Mouse (Mus musculus): ENCODE results near the gene 3110009E18Rik. TPM values are rescaled to one million over a fixed set of nuclear protein-coding genes. Genes with fewer than 3 reads are reported as not detected.

3110009E18Rik gene
- total RNA-seq (2015; ENCODE audit: low replicate concordance) (6.5 and 8.2 TPM in 2 replicates), total RNA-seq (2017; ENCODE audit: low replicate concordance) (not detected in 2 replicates)

- ATAC-seq (replicated peaks; ENCODE audit: low FRiP score, poor library complexity, severe bottlenecking): peak; percentile 98
Measured at GRCm38 (mm10) chr1:120120969-120121811, at the start of gene 3110009E18Rik, which contains the start of gene Dbi. Gene 3110009E18Rik, plus strand, starts transcription at chr1:120121187. Gene Dbi, minus strand, starts transcription at chr1:120121078.

- ATAC-seq (replicated peaks; ENCODE audit: low FRiP score, poor library complexity, severe bottlenecking): no peak
Measured at GRCm38 (mm10) chr1:120072900-120073299, 48.1 kb upstream of the 3110009E18Rik start.

- no peak for ATAC-seq (replicated peaks; ENCODE audit: low FRiP score, poor library complexity, severe bottlenecking)
Measured at GRCm38 (mm10) chr1:120073519-120074306, 47.3 kb upstream of the 3110009E18Rik start, which contains the start of gene Tmem37. Gene Tmem37, minus strand, starts transcription at chr1:120074074.

- ATAC-seq (replicated peaks; ENCODE audit: low FRiP score, poor library complexity, severe bottlenecking): no peak
Measured at GRCm38 (mm10) chr1:120074307-120074702, 46.7 kb upstream of the 3110009E18Rik start.

GRCm38 (mm10) chr1:120074931-120075330, 46.1 kb upstream of the 3110009E18Rik start:
- no peak for ATAC-seq (replicated peaks; ENCODE audit: low FRiP score, poor library complexity, severe bottlenecking)

- no peak for ATAC-seq (replicated peaks; ENCODE audit: low FRiP score, poor library complexity, severe bottlenecking)
Measured at GRCm38 (mm10) chr1:120075507-120075906, 45.5 kb upstream of the 3110009E18Rik start.

GRCm38 (mm10) chr1:120077746-120078410, 43.1 kb upstream of the 3110009E18Rik start:
- no peak for ATAC-seq (replicated peaks; ENCODE audit: low FRiP score, poor library complexity, severe bottlenecking)

GRCm38 (mm10) chr1:120080632-120081031, 40.4 kb upstream of the 3110009E18Rik start:
- no peak for ATAC-seq (replicated peaks; ENCODE audit: low FRiP score, poor library complexity, severe bottlenecking)

GRCm38 (mm10) chr1:120082957-120083585, 37.9 kb upstream of the 3110009E18Rik start:
- ATAC-seq (replicated peaks; ENCODE audit: low FRiP score, poor library complexity, severe bottlenecking): no peak

GRCm38 (mm10) chr1:120083921-120084517, 37.0 kb upstream of the 3110009E18Rik start:
- ATAC-seq (replicated peaks; ENCODE audit: low FRiP score, poor library complexity, severe bottlenecking): no peak

GRCm38 (mm10) chr1:120085696-120086095, 35.3 kb upstream of the 3110009E18Rik start:
- ATAC-seq (replicated peaks; ENCODE audit: low FRiP score, poor library complexity, severe bottlenecking): no peak

GRCm38 (mm10) chr1:120086644-120087043, 34.3 kb upstream of the 3110009E18Rik start:
- no peak for ATAC-seq (replicated peaks; ENCODE audit: low FRiP score, poor library complexity, severe bottlenecking)

- ATAC-seq (replicated peaks; ENCODE audit: low FRiP score, poor library complexity, severe bottlenecking): no peak
Measured at GRCm38 (mm10) chr1:120089180-120089579, 31.8 kb upstream of the 3110009E18Rik start.

- no peak for ATAC-seq (replicated peaks; ENCODE audit: low FRiP score, poor library complexity, severe bottlenecking)
Measured at GRCm38 (mm10) chr1:120090880-120091570, 30.0 kb upstream of the 3110009E18Rik start.

- ATAC-seq (replicated peaks; ENCODE audit: low FRiP score, poor library complexity, severe bottlenecking): peak; percentile 82; the same call in 1 of the 2 replicates
Measured at GRCm38 (mm10) chr1:120093482-120094134, 27.4 kb upstream of the 3110009E18Rik start.

GRCm38 (mm10) chr1:120094920-120095319, 26.1 kb upstream of the 3110009E18Rik start:
- no peak for ATAC-seq (replicated peaks; ENCODE audit: low FRiP score, poor library complexity, severe bottlenecking)

- peak; percentile 65; the same call in 1 of the 2 replicates for ATAC-seq (replicated peaks; ENCODE audit: low FRiP score, poor library complexity, severe bottlenecking)
Measured at GRCm38 (mm10) chr1:120098327-120098726, 22.7 kb upstream of the 3110009E18Rik start.

- ATAC-seq (replicated peaks; ENCODE audit: low FRiP score, poor library complexity, severe bottlenecking): no peak
Measured at GRCm38 (mm10) chr1:120099483-120099882, 21.5 kb upstream of the 3110009E18Rik start.

All from erythroblast, adult 5-6 weeks (primary cell).